Mouse (Mus musculus) T-cell, adult 2 months (primary cell): ENCODE data around the gene Rnf138rt1.

Experiments
- DNase-seq: peaks from one replicate; pipeline ENCODE4 v3.0.0; 2022; ENCODE audit warnings: low spot score

Gene Rnf138rt1

GRCm38 (mm10) chrX:163760617-163761434 lies at the start of gene Rnf138rt1:
Gene Rnf138rt1, minus strand, starts transcription at chrX:163761329.
- DNase-seq = no peak

GRCm38 (mm10) chrX:163807270-163807669 lies 46.1 kb upstream of the Rnf138rt1 start:
- no peak for DNase-seq

GRCm38 (mm10) chrX:163766290-163766689 lies 5.2 kb upstream of the Rnf138rt1 start:
- no peak for DNase-seq

GRCm38 (mm10) chrX:163761435-163761828 lies 303 bp upstream of the Rnf138rt1 start:
- no peak for DNase-seq

GRCm38 (mm10) chrX:163745996-163746395 lies 15.1 kb downstream of the Rnf138rt1 start:
- no peak for DNase-seq

GRCm38 (mm10) chrX:163743896-163744295 lies 17.2 kb downstream of the Rnf138rt1 start:
- no peak for DNase-seq

GRCm38 (mm10) chrX:163738904-163739303 lies 22.2 kb downstream of the Rnf138rt1 start:
- DNase-seq = no peak

- no peak for DNase-seq
Measured at GRCm38 (mm10) chrX:163734145-163734544, 27.0 kb downstream of the Rnf138rt1 start.

GRCm38 (mm10) chrX:163723630-163724029 lies 37.5 kb downstream of the Rnf138rt1 start:
- no peak for DNase-seq

- no peak for DNase-seq
Measured at GRCm38 (mm10) chrX:163722785-163723577, 38.1 kb downstream of the Rnf138rt1 start.

GRCm38 (mm10) chrX:163720597-163720996 lies 40.5 kb downstream of the Rnf138rt1 start:
- no peak for DNase-seq
